Mouse (Mus musculus): ENCODE results near the gene Sbds.

Sbds gene

GRCm38 (mm10) chr5:130255017-130255720 is at the start of gene Sbds, which contains the start of gene Tyw1:
Sbds (minus strand) TSS chr5:130255530.
Tyw1 (plus strand) TSS chr5:130255619.
- peak; percentile 99 for DNase-seq (ENCODE audit: low read depth)

GRCm38 (mm10) chr5:130303611-130304010 is 48.3 kb upstream of the Sbds start:
- DNase-seq (ENCODE audit: low read depth) = no peak

- no peak for DNase-seq (ENCODE audit: low read depth)
These were observed 44.2 kb upstream of the Sbds start for GRCm38 (mm10) chr5:130299526-130299925.

- no peak for DNase-seq (ENCODE audit: low read depth)
These were observed 43.6 kb upstream of the Sbds start for GRCm38 (mm10) chr5:130298831-130299460.

- DNase-seq (ENCODE audit: low read depth) = no peak
These were observed 40.7 kb upstream of the Sbds start for GRCm38 (mm10) chr5:130296071-130296470.

- DNase-seq (ENCODE audit: low read depth) = no peak
These were observed 39.3 kb upstream of the Sbds start for GRCm38 (mm10) chr5:130294598-130294997.

- no peak for DNase-seq (ENCODE audit: low read depth)
These were observed 38.6 kb upstream of the Sbds start for GRCm38 (mm10) chr5:130293941-130294340.

GRCm38 (mm10) chr5:130292976-130293375 is 37.6 kb upstream of the Sbds start:
- DNase-seq (ENCODE audit: low read depth) = no peak

- no peak for DNase-seq (ENCODE audit: low read depth)
These were observed 35.4 kb upstream of the Sbds start for GRCm38 (mm10) chr5:130290775-130291174.

GRCm38 (mm10) chr5:130290242-130290641 is 34.9 kb upstream of the Sbds start:
- no peak for DNase-seq (ENCODE audit: low read depth)

- DNase-seq (ENCODE audit: low read depth) = no peak
These were observed 32.8 kb upstream of the Sbds start for GRCm38 (mm10) chr5:130288106-130288505.

- no peak for DNase-seq (ENCODE audit: low read depth)
These were observed 27.9 kb upstream of the Sbds start for GRCm38 (mm10) chr5:130283079-130283732.

- peak; percentile 43 for DNase-seq (ENCODE audit: low read depth)
These were observed 22.7 kb upstream of the Sbds start for GRCm38 (mm10) chr5:130278011-130278472.

GRCm38 (mm10) chr5:130275509-130275908 is 20.2 kb upstream of the Sbds start:
- peak; percentile 66 for DNase-seq (ENCODE audit: low read depth)

GRCm38 (mm10) chr5:130273046-130273445 is 17.7 kb upstream of the Sbds start:
- DNase-seq (ENCODE audit: low read depth) = no peak

- peak; percentile 35 for DNase-seq (ENCODE audit: low read depth)
These were observed 17.0 kb upstream of the Sbds start for GRCm38 (mm10) chr5:130272344-130272743.

- DNase-seq (ENCODE audit: low read depth) = no peak
These were observed 13.6 kb upstream of the Sbds start for GRCm38 (mm10) chr5:130268976-130269375.

GRCm38 (mm10) chr5:130267316-130267715 is 12.0 kb upstream of the Sbds start:
- DNase-seq (ENCODE audit: low read depth) = peak; percentile 69

GRCm38 (mm10) chr5:130266651-130267050 is 11.3 kb upstream of the Sbds start:
- peak; percentile 49 for DNase-seq (ENCODE audit: low read depth)

- peak; percentile 29 for DNase-seq (ENCODE audit: low read depth)
These were observed 9.2 kb upstream of the Sbds start for GRCm38 (mm10) chr5:130264433-130265005.

GRCm38 (mm10) chr5:130263454-130263853 is 8.1 kb upstream of the Sbds start:
- DNase-seq (ENCODE audit: low read depth) = peak; percentile 46

GRCm38 (mm10) chr5:130257303-130257702 is 2.0 kb upstream of the Sbds start:
- DNase-seq (ENCODE audit: low read depth) = no peak
